Mouse (Mus musculus): ENCODE measurements at regions not wholly inside any gene's neighbourhood (a gene's known extent, or its start where the extent isn't known, plus 50 kb on each side); places are given as distances from the start of the nearest gene placed in this dataset.

DNA sequence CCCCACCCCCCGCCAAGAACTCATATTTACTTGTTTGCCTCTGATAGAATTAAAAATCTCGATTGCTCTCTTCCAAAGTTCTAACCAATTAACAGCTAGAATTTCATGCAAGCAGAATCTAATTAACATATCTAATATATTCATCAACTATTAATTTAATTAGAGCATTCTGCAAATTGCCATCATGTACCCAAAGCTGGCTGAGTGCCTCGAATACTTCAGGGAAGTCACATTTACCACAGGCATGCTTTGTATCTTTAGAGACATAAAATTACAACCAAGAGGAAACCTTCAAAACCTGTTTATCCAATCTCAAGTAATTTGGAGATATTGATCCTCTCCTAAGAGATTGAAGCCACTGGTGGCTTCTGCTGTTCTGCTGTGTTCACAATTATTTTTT lies 401.6 kb upstream of the Nmur2 start:
- DNase-seq (ENCODE audit: low spot score) = no peak

DNA sequence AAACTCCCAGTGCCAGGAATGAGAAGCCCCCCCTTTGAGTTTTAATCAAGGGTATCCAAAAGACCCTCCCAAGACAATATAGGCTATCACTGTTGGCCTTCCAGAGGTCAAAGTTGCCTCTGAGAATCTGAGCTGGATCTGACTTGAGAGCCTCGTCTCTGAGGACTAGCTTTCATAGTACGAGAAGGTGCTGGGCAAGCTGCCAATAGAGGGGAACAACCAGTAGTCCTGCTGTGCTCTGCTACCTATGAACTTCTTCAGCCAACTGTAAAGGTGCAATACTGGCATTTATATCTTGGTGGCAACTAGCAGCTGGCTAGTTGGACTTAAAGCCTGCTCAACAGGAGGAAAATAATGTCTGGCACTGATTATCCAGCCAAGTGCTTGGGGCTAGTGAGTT lies 400.3 kb upstream of the Nmur2 start:
- no peak for DNase-seq (ENCODE audit: low spot score)

DNA sequence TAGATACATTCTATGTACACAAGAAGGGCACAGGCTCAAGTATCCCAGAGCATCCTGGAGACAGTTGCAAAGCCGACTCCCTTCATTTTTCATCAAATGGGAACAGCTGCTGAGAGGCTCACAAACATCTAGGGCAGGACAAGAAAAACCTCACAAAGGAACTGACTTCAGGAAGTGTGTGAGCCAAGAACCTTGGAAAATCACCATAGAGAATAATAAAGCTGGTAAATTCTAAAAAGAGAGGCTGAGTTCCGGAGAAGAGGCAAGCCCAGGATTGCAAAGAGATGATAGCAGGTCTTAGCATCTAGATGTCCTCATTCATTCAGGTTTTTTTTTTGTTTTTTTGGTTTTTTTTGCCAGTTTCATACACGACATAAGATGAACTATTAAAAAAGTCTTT lies 390.3 kb upstream of the Nmur2 start:
- no peak for DNase-seq (ENCODE audit: low spot score)

DNA sequence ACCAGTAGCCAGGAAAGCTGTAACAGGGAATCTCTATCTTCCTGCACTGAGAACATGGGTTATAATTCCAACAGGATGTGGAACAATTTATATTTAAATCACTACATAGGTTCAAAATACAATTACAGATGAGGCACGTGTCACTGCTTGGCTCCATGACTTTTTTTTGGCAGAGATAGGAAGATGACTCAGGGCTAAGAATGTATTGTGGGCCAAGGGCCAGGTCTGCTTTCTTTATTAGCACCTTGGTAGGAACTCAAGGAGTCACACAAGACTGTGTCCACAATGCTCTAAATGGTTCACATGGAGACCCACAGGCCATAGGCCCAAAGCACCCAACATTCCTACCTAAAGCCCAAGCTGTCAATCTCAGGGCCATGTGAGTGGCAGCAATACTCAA lies 344.0 kb upstream of the Nmur2 start:
- DNase-seq (ENCODE audit: low spot score) = no peak

DNA sequence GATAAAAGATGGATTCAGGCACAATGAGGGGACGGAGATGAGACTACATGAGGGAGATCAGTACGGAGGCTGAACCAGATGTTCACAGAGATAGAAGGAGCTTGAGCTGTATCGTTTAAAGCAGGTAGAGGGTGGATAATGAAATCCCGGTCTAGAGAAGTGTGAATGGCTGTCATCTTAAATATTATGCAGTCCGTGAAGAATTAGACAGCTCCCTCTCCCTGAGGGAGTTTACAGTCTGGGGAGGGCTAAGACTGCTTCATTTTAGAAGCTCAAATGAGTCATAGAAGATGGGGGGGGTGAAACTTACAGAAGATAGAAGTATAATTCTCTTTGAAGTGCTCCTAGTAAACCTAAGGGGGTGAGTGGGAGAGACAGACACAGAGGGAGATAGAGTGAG lies 336.7 kb upstream of the Nmur2 start:
- DNase-seq (ENCODE audit: low spot score) = no peak

DNA sequence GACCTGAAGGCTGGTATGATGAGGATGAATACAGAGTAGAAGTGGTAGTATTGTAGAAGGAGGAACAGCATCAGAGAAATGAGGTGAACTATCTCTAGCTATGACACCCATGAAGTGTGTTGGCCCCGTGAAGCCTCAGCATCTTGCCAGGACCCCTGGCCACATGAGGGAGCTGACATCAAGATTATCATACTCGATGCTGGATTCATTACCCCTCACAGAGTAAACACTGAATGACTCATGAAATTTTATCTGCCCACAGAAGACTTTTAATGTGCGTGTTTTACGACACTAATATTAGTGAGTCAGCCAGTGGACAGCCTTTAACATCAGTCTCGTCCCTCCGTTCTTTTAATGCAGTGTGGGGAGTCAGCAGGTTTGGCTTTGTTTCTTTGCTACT lies 333.5 kb upstream of the Nmur2 start:
- DNase-seq (ENCODE audit: low spot score) = no peak

DNA sequence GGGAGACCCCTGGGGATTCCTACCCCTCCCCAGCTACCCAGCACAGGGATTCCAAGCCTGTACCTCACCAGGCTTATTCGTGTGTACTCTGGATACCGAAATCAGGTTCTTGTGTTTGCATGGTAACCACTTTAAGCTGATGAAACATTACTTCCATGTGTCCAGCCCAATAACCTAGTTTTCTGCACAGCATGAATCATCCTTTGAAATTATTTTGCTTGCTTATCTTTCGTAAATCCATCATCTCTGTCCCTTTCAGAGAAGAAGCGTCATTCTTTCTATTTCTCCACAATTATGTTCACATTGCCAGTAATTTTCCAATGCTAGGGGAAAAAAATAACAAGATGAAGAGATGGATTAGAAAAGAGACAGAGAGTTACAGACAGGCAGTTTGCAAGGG lies 332.8 kb upstream of the Nmur2 start:
- DNase-seq (ENCODE audit: low spot score) = no peak

DNA sequence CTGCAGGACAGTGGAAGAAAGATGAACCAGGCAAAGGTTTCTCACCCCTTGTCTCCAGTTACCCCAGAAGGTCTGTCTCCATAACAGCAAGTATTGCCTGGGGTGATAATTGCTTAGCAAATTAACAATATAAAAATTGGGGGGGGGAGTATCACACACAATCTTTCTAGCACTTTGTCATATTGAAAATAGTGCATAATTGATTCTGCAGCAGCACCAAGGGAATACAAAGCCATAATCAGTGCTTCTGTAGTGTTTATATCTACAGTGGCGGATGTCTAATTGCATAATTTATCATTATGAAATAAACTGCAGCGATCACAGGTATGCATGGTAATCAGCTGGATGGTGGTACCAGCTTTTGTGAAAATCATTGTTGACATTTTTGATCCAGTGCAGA lies 316.9 kb upstream of the Nmur2 start:
- no peak for DNase-seq (ENCODE audit: low spot score)

DNA sequence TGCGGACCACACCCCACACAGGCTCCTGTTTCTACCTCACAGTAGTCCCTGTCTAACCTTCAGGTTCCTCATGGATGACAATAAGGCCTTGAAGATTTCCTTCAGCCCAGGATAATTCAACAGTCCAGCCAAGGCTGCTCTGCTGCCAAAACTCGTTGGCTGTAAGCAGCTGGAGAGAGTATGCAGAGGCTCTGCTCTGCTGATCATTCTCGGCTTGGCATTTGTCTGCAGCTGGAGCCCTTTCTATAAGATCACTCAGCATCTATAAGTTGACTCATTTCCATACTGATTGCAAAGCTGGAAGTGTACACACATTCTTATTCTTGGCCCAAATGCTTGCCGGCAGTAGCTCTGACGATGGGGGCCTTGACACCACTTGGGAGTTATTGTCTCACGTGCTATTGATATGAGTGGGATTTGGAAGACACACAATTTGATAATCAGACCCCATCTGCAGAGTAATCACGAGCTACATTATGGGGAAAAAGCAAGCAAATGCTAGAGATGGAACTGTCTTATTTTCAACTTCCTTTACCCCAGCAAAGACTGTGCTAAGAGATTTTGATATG lies 311.1 kb upstream of the Nmur2 start:
- no peak for DNase-seq (ENCODE audit: low spot score)

DNA sequence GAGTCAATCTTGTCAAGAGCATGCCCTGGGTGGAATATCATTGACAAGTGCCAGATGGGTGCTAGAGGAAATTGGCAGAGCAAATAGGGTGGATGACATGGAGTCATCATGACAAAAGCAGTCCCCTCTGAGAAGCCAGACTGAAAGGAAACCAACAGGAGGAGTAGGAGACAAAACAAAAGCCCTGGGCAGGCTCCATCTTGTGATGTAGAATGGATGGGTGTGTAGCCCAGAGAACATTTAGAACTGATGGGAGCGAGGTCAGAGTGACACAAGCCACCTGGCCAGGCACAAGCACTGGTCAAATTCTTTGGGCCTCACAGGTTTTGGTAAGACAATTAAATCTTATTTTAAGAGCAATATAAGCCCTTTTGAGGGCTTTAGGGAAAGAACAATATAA lies 310.4 kb upstream of the Nmur2 start:
- no peak for DNase-seq (ENCODE audit: low spot score)

DNA sequence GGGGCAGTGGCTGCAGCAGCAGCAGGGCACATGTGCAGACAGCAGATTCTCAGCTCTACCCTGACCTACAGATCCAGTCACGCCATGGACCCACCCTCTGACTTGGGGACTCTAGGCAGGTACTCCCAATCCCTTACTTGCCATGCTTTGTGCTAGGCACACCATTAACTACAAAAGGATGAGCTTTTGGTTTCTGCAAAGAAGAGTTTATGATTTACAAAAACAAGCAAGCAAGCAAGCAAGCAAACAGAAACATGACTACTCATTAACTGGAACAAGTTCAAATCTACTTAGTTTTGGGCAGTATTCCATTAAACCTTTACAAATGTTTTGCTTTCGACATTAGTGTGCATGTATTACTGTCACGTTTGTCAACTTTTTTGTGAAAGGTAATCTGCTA lies 309.0 kb upstream of the Nmur2 start:
- no peak for DNase-seq (ENCODE audit: low spot score)

DNA sequence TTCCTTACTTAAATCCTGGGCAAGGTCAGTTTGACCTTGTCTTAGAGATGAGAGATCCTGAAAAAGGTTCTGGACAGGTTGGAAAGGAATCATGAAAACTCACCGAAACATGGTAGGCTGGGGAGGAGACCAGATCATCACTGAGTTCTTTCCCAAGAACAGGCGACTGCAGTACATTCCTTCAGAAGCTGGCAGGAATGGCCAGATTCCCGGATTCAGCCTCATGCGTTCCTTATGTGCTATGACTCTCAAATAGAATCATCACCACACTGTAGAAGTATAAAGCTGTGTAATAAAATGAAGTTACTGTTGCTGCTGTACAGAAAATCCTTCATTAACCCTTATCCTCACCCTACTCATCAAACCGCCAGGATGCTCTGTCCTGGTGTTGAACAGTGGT lies 307.6 kb upstream of the Nmur2 start:
- no peak for DNase-seq (ENCODE audit: low spot score)

DNA sequence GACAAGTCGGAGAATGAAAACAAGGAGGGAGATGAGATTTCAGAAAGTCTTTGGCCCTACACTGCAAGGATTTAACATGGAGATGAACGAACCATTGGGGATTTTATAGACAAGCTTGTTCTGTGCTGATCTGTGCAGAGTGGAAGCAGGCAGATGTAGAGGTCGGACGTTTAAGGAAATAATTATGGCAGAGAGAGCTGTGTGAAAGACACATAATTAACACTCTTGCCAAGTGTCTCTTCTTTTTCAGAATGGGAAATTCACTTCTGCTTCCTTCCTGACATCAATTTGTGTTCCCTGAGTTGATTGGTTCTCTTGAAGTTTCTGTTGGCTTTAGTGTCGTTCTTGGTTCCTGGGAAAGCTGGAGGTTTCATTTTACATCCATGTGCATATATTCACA lies 302.3 kb upstream of the Nmur2 start:
- no peak for DNase-seq (ENCODE audit: low spot score)

DNA sequence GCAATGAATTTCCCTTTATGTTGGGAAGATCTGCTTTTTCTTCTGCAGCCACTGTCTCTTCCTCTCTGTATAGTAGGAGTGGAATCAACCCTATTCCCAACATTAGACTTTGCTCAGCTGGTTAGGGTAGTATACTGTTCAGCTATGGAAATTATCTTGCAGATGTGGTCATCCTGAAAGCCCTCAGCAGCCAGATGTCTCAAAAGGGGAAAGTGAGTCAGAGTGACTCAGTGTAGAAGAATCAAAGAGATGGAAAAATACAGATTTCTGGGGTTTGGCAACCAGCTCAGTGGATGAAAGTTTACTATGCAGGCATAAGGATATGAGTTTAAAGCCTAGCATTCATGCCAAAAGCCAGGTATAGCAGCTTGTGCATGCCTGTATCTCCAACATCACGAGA lies 300.9 kb upstream of the Nmur2 start:
- no peak for DNase-seq (ENCODE audit: low spot score)

DNA sequence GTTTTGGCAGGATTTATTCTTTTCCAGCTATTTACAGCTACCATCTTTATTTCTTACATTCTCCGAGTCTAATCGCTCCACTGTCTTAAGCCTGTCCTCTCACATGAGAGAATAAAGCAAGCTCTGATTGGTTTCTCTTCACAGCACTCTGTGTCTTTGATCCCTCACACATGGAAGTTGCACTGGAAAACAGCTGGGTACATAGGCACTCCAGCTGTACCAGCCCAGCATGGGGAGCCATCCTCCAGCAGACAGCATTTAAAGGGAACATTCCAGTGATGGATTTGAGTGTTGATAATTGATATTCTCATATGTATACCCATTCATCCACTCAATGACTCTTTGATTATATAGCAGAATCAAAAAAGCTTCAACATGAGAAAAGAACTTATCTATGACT lies 300.2 kb upstream of the Nmur2 start:
- DNase-seq (ENCODE audit: low spot score) = no peak

DNA sequence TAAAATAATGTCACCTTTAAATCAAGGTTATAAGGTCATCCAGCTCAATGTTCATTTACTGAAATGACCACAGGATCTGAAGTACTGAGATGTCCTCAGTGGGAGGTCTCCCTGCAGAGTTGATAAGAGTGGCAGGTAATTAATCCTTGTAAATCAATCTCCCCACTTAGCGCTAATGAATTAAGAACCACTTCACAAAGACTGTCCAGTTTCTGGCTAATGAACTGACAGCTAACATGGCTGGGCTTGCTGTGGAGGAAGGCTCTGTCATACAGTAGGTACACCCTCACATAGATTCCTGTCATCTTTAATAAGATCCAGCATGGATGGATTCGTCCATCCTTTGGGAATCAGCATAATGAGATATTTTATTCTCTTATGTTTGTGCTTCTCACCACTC lies 297.7 kb upstream of the Nmur2 start:
- no peak for DNase-seq (ENCODE audit: low spot score)

DNA sequence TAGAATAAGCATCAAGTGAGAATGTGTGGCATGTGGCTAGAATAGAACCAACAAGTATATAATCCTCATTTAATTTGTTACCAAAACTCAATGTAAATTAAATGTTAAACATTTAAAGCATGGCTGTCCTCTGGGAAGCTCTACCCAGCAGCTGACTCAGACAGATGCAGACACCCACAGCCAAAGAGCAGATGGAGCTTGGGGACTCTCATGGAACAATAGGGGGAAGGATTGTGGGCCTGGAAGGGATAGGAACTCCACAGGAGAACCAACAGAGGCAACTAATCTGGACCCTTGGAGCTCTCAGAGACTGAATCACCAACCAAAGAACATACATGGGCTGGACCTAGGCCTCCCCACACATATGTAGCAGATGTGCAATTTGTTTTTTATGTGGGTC lies 295.1 kb upstream of the Nmur2 start:
- DNase-seq (ENCODE audit: low spot score) = no peak

DNA sequence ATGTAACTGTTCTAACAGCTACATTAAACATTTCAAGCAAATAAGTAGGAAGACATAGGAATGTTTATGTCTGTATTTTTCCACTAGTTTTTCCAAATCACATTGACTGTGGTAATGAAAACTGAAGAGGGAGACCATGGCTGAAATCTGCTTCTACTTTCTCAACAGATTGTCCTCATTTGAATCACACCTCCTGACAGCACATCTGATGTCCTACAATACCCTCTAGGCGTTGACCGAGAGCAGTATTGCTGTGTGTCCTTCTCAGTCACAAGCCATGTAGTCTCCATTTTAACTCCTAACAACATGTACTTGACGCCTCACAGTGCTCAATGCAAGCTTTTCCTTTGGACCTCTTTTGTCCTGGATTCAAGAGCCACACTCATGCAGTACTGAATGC lies 279.5 kb upstream of the Nmur2 start:
- no peak for DNase-seq (ENCODE audit: low spot score)

DNA sequence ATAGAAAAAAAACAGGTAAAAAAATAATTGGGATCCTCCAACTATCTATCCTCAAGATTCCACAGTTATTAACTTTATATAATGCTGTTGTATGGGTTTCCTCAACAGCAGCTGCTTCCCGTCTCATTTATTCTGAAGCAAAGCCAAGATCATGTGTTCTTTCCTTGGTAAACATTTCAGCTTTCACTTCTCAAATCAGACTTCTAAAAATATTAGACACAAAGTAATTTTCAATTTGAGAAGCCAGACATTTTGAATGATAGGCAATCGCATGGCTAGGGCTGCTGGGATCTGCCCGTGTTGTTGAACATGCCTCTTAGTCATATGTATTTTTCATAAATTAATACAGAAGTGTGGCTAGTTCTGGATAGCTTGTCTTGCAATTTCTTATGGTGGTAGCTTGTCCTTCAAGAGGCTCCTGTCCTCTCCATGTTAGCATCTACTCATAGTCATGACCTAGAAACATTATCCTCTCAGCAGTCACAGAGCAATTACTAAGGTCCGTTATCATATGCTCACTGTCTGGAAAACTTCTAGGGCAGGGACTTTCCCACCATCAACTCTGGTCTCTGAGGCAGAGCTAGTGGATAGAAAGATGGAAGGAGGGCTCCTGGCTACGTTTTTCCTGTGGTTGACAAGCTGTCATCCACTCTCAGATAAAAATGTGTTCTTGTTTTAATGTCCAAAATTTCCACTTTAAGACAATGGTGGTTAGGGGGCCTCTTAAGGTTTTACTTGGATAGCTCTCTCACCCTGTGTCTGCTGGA lies 274.6 kb upstream of the Nmur2 start:
- no peak for DNase-seq (ENCODE audit: low spot score)

DNA sequence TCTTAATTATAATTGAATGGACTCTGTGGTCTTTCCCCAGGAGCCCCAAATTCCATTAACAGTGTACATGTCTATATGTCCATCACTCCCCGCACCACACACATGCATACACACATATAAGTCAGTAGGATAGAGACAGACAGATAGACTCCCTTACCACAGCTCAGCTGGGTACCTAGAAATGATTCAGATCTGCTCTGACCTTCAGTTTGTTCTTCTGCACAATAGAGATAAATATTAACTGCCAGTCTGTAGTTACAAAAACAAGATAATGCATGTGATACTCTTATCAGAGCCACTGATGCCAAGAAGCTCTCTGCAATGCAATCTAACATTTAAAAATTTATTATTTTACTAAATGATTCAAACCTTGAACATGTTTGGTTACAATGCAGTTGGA lies 268.7 kb upstream of the Nmur2 start:
- DNase-seq (ENCODE audit: low spot score) = no peak

DNA sequence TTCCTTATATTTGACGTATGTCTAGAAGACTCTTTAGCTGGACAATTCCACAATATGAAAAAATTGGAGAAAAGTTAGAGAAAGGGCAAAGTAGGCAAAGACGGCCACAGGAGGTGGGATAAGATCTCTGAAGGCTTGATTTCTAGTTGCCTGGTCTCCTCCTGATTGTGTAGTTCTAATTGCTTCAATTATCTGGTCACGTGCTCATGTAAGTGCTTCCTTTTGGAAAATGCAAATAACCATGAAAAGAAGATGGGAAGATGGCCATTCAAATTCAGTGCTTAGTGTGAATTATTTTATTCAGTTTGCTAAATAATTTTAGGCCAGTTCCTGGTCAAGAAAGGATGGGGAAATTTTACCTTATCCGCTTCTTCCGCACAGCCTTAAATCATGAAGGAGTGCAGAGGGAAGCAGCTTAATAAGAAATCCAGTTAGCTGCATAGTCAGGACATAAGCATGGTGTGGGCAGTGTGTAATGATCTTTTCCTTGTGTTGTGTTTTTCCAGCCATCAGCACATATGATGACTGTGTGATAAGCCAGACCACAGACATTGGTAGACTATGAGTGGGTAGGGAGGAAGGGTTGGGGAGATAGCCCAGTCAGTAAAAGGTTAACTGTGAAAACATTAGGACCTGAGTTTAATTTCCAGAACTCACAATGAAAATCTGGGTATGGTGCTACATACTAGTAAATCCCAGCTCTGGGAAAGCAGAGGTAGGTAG lies 267.7 kb upstream of the Nmur2 start:
- no peak for DNase-seq (ENCODE audit: low spot score)

DNA sequence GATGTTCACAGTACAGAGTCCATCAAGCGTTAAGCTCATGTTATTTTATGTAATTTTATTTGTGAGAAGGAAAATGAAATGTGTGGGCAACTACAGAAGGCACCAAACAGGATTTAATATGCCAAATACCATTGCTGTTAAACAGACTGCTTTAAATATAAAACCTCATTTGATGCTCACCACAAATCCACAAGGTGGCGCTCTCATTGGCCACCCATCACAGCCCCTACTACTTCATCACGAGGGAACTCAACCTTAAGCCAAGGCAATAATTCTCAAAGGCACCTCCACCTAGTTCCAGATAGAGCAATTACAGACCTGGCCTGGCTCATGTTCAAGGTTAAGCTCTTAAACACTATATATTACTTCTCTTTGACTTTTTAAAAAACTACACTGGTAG lies 266.2 kb upstream of the Nmur2 start:
- no peak for DNase-seq (ENCODE audit: low spot score)
